Mouse (Mus musculus): ENCODE data around the gene Trip13. TPM values are rescaled to one million over a fixed set of nuclear protein-coding genes. Genes with fewer than 3 reads are reported as not detected.

Trip13 gene
- polyA plus RNA-seq, 1 experiment from 2014 or later, result 27.3 TPM

DNA sequence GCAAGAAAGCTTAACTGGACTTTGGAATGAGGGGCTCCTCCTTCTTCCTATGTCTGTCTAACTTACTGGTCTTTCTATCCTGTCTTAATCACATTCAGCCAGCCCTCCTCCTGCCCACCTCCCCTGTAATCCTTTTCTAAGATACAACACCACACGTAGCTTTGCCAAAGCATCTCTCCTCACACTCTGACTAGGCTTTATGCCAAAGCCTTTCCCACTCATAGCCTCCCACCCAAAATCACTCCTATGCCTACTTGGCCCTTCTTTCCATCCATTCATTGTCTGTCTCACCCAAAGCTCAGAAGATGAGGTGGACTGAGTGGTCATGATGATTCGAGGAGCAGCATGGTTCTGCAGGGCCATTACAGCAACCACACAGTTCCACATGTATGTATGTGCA lies 65.4 kb downstream of the Trip13 start:
- Histone ChIP-seq H3K9ac (ENCODE audit: low read length) (no peak overlapping the region), H3K4me2 (ENCODE audit: low read depth, low read length) (no peak overlapping the region), H3K4me1 (ENCODE audit: control insufficient read depth, insufficient read depth, low read length) (no peaks in the 10 kb centered on the region), H3K4me3 (ENCODE audit: low read length) (no peak overlapping the region), H3K9me3 (replicated peaks; ENCODE audit: control insufficient read depth, low read length) (no peaks in the 10 kb centered on the region), H3K27me3 (ENCODE audit: control insufficient read depth, insufficient read depth, low read length) (no peaks in the 10 kb centered on the region), H3K36me3 (ENCODE audit: control insufficient read depth, insufficient read depth) (no peaks in the 10 kb centered on the region), H3K27ac (ENCODE audit: low read length) (no peak overlapping the region)
- WGBS, result 61% methylated on average over 2 of the region's 2 CpGs
- ATAC-seq (replicated peaks; ENCODE audit: extremely low read depth, insufficient read depth, low FRiP score), result no peak

Small RNA genes lying within 50 kb of the gene (microRNA-seq; reads per million reads assigned to microRNA genes)
- gene Gm25197, result not detected

Other genes starting within 250 kb of the Trip13 start
- 0.50 TPM in 1 of 2 replicates, not detected in the other for gene Slc6a19, start 232.9 kb downstream of the Trip13 start, polyA plus RNA-seq (2015; fragmentation: Nextera tagmentation; extraction: Ambion mirVana)
- gene Slc12a7, start 204.7 kb downstream of the Trip13 start, polyA plus RNA-seq (2015; fragmentation: Nextera tagmentation; extraction: Ambion mirVana), result 42.1 and 46.9 TPM in 2 replicates
- 3.0 and 3.7 TPM in 2 replicates for gene Nkd2, start 90.2 kb downstream of the Trip13 start, polyA plus RNA-seq (2015; fragmentation: Nextera tagmentation; extraction: Ambion mirVana)
- gene Brd9, start within 50 bp of the Trip13 start, polyA plus RNA-seq (2015; fragmentation: Nextera tagmentation; extraction: Ambion mirVana), result 36.4 and 38.1 TPM in 2 replicates
- not detected in 2 replicates for gene Zdhhc11, start 26.1 kb upstream of the Trip13 start, polyA plus RNA-seq (2015; fragmentation: Nextera tagmentation; extraction: Ambion mirVana)
- gene Tppp, start 71.6 kb upstream of the Trip13 start, polyA plus RNA-seq (2015; fragmentation: Nextera tagmentation; extraction: Ambion mirVana), result 6.4 and 8.6 TPM in 2 replicates
- 11.7 and 12.0 TPM in 2 replicates for gene Cep72, start 124.5 kb upstream of the Trip13 start, polyA plus RNA-seq (2015; fragmentation: Nextera tagmentation; extraction: Ambion mirVana)
- 0.22 TPM in 1 of 2 replicates, not detected in the other for gene Slc9a3, start 183.7 kb upstream of the Trip13 start, polyA plus RNA-seq (2015; fragmentation: Nextera tagmentation; extraction: Ambion mirVana)